Mouse (Mus musculus): Measurements from ENCODE around the gene Xkr7. TPM values are rescaled to one million over a fixed set of nuclear protein-coding genes. Genes with fewer than 3 reads are reported as not detected.

The Xkr7 gene
- total RNA-seq, 2 experiments from 2014 or later: not detected

DNA sequence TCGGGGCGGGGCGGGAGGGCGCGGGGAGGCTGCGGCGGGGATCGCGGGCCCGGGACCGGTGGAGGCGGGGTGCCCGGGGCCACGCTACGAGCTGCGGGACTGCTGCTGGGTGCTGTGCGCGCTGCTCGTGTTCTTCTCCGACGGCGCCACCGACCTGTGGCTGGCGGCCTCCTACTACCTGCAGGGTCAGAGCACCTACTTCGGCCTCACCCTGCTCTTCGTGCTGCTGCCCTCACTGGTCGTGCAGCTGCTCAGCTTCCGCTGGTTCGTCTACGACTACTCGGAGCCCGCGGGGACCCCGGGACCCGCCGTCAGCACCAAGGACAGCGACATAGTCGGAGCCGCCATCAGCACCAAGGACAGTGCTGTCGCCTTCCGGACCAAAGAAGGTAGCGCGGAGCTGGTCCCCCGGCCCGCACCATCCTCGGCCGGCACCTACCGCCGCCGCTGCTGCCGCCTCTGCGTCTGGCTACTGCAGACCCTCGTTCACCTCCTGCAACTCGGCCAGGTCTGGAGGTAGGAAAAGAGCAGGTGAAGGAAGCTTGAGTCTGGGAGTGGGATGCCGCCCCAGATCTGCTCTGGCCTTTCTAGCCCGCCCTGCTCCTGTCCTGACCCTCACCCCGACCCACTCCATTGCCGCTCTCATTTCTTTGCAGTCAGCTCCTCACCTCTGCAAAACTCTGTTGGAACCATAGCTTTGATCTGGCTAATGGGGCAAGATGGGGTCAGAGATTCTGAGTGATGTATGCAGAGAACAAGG lies 611 bp downstream of the Xkr7 start:
- DNase-seq: peak; percentile 52 to 69
- intact Hi-C loops (cut with DNase I): no loop called here

DNA sequence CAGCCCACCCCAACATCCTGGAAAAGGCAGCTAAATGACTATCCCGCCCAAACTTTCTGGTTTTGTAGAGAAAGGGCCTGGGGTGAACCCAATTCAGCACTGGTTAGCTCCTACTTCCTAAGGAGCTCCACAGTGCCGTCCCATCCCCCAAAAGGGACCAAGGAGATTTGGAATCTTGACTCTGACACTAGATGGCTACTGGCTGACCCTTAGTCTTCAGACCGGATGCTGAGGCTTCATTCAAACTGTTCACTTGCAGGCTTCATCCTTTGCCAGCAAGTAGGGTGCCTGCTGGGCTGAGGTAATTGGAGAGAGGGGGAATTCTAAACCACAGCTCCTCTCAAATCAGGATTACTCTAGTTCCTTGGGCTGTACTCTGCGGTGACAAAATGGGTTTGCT lies 1.3 kb downstream of the Xkr7 start:
- DNase-seq: no peak
- intact Hi-C loops (cut with DNase I): no loop called here

- intact Hi-C loops (cut with DNase I): no loop called here
- DNase-seq: no peak
These were observed 2.0 kb downstream of the Xkr7 start for GRCm38 (mm10) chr2:153033545-153034230.

DNA sequence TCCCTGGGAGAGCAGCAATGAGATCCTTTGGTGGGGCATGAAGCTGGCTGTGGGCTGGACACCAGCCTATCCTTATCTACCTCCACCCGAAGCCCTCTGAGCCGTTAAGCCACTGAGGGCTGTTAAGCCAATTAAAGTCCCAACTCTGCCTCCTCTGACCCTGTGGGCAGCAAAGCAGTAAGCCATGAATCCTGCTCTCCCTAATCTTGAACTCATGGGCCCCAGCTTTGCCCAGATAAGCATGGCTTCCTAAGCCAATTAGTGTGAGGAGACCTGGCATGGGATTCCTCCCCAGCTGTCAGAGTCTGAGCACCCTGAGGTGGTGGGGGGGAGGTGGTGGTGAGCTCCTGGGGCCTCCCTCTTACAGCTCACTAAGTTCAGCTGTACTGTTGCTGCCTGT lies 5.0 kb downstream of the Xkr7 start:
- intact Hi-C loops (cut with DNase I): no loop called here
- DNase-seq: no peak

DNA sequence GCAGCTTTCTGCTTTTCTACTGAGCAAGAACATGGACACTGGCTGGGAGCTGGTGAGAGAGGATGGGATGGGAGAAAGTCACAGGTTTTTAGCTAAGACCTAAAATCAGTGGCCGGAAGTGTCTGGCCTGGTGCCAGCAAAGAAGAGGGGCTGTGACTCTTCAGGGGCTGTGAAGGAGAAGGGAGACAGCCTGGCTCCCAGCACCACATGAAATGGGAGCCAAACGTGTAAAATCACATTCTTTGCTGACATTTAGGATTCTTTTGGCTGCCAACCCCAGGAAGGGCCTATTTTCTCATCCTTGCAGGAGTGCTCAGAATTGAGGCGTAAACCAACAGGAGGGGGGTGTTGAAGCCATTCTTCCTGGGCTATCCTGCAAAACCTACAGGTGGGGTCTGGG lies 12.2 kb downstream of the Xkr7 start:
- no peak for DNase-seq
- intact Hi-C loops (cut with DNase I): no loop called here

DNA sequence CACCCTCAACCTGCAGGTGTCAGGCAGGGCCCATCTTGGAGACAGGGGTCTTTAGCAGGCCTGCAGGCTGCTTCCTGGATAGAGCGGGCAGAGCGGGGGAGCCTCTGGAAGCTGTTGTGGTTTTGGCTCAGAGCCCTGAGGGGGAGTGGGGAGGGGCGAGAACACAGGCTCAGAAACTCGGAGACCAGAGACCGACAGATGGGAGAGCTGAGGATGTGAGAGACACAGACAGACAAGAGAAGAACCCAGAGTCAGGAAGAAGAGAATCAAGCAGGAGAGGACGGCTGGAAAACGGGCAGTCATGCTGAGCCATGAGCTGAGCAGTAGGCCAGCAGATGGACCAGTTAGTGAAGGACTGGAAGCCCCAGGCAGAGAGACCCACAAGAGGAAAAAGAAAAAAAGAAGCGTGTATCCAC lies 14.2 kb downstream of the Xkr7 start:
- no peak for DNase-seq
- intact Hi-C loops (cut with DNase I): loop anchor here (5.0 kb wide), 1 partner anchor 96 kb away; no protein-coding TSS in a partner anchor

DNA sequence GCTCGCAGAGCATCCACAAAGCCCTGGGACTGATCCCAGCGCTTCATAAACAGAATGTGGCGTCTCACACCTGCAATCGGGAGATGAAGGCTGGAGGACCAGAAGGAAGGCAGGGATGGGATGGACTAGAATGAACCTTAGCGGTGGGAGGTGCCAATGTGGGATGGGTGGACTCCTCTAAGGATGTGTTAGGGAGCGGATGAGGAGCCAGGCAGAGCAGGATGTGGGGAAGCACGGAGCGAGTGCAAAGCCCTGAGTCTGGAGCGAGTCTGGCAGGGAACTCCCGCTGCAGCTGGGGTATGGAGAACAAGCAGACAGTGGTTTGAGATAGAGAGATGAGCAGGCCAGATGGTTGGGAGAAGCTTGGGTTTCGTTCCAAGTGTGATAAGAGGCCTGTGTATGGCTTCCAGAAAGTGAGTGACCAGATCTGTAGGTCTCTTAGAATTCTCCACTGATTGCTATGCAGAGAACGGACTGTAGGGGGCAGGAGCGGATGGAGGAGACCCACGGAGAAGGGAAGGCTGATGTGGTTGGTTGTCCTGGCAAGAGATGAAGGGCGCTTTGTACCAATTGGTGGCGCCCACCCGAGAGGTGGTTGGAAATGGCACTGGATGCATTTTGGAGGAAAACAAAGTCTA lies 16.3 kb downstream of the Xkr7 start:
- DNase-seq: no peak
- intact Hi-C loops (cut with DNase I): loop anchor here (5.0 kb wide), 1 partner anchor 94 kb away; no protein-coding TSS in a partner anchor

GRCm38 (mm10) chr2:153049288-153049996 lies 17.8 kb downstream of the Xkr7 start:
- intact Hi-C loops (cut with DNase I): loop anchor here (5.0 kb wide), 1 partner anchor 93 kb away; no protein-coding TSS in a partner anchor
- no peak for DNase-seq

DNA sequence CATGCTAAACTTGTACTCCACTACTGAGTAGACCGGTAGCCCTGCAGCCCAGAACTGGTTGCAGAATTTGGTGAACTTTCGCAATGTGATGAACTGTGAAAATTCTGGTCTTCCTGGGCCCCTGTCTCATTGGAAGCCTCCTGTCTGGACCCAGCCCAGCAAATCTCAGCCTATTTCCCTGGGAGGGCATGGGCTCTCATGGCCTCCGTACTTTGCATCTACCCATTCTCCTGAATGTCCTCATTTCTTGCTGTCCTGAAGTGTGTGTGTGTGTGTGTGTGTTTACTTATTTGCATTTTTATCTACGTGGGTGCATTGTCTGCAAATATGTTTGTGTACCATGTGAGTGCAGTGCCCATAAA lies 18.3 kb downstream of the Xkr7 start:
- intact Hi-C loops (cut with DNase I): loop anchor here (5.0 kb wide), 1 partner anchor 92 kb away; no protein-coding TSS in a partner anchor
- DNase-seq: no peak

- no peak for DNase-seq
- intact Hi-C loops (cut with DNase I): no loop called here
These were observed 19.4 kb downstream of the Xkr7 start for GRCm38 (mm10) chr2:153051095-153051494.

DNA sequence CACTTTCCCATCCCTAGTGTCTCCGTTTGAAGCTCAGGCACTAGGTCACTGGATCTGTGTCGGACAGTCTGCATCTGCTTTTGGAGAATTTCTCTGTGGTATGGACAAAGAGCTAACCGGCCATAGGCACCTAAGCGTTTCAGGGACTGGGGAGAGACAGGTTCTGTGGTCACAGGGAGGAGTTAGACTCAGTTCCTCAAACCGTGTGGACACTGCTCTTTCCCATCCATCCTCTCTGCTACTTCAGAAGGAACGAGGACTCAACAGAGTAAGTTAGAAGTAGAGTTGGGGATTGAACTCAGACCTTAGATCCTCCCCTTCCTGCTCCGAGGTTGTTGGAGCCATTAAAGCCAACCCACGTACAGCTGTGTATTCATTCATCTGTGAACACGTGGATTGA lies 19.9 kb downstream of the Xkr7 start:
- no peak for DNase-seq
- intact Hi-C loops (cut with DNase I): no loop called here

DNA sequence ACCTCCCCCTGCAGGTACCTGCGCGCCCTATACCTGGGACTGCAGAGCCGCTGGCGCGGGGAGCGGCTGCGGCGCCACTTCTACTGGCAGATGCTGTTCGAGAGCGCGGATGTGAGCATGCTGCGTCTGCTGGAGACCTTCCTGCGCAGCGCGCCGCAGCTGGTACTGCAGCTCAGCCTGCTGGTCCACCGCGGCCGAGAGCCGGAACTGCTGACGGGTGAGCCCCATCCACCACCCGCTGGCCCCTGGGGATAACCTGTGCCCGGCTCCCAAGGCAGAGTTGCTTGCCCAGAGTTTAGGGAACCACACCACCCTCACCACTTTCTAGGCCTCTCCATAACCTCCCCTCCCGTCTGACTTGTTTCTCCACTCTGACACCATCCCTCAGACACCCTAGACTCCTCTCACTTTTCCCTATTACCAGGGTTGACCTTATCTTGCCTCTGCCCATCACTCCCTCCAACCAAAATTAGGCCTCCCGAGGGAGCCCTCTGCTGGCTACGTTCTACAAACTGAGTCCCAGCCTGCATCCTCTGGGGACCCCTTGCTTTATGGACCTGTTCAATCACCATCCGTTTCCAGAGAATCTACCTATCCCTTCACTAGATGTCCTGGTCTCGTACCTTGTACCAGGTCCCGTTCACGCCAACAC lies 21.2 kb downstream of the Xkr7 start:
- DNase-seq: no peak
- intact Hi-C loops (cut with DNase I): no loop called here

DNA sequence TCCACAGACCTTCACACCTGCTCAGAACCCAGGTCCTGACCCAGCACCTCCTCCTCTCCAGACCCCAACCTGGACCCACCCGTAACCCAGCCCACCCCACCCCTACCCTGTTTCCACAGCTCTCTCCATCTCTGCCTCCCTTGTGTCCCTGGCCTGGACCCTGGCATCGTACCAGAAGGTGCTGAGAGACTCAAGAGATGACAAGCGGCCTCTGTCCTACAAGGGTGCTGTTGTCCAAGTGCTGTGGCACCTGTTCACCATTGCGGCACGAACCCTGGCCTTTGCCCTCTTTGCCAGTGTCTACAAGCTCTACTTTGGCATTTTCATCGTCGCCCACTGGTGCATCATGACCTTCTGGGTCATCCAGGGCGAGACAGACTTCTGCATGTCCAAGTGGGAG lies 22.2 kb downstream of the Xkr7 start:
- intact Hi-C loops (cut with DNase I): no loop called here
- no peak for DNase-seq

DNA sequence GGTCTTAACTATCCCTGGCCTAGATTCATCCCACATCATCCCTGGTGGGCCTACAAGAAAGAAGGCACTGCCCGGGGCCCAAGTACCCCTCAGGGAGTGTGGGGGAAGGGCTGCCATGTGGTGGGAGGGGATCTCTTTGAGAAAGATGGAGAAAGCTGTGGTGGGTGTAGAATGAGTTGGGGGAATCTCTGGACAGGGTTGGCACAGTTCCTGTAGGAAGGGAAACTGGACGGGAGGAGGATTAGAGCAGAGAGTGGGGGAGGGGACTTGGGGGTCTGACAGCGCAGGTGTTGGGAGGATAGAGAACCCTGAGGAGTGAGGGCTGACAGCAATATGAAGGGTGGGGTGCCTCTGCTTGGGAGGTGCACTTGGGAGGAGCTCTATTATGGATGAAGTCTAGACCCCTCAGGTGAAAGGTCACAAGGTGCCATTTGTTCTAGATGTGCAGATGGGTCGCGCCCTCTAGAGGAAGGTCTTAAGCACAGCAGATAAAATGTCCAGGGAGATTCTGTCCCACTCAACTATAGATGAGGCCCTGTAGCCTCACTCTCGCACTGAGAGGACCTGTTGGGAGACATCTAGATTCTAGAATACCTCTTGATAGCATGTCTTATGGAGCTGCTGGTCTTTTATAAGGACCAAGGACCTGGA lies 23.7 kb downstream of the Xkr7 start:
- intact Hi-C loops (cut with DNase I): no loop called here

DNA sequence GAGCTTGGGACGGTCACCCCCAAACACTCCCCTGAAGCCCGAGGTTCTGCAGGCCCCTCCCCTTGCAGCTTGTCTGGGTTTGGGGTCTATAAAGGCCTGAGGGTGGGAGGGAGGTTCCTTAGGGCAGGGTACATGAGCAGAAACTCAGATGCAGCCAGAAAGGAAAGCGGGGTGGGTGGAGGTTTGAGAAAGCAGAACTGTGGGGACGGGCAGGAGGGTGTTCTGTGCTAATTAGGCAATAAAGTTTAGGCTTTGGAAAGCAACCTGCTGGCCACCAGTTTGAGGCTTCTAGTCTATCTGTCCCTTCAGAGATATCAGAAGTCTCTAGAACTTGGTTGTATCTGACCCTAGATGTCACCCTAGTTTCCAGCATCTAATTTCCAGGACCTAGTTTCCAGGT lies 26.7 kb downstream of the Xkr7 start:
- DNase-seq: no peak
- intact Hi-C loops (cut with DNase I): no loop called here

More for the DNA sequence above, 23.7 kb downstream of the Xkr7 start:
- DNase-seq: no peak

DNA sequence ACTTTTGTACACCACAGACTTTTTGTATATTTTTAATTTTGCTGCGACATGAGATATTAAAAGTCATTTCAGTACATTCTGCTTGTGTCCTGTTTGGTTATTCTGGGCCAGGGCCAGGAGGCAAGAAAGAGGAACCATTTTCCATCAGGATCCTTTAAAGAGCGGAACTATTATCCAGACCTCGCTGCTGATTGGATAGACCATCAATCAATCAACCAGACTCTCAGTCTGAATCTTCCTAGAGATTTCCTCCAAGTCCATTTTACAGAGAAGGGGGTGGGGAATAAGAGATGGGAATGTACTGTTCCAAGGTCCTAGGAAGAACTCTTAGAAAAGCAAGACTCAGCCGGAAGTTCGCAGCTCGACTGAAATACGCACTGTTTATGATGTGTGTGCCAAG lies 28.6 kb downstream of the Xkr7 start:
- intact Hi-C loops (cut with DNase I): no loop called here
- no peak for DNase-seq

DNA sequence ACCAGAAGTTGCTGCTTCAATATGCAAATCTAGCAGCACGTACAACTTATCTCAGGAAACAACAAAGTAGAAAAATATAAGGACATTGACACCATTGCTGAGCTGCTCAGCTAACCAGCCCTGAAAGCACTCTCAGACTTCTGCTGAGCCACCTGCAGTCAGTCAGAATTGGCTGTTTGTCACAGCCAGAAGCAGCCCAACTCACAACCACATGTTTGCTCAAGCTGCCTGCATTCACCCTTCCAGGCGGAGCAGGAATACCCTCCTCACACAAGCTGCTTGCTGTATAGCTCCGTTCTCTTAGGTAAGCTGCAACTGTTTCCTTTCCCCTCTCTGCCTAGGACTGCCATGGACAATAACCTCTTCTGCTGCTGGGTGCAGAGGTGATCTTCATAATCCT lies 31.7 kb downstream of the Xkr7 start:
- no peak for DNase-seq
- intact Hi-C loops (cut with DNase I): no loop called here

DNA sequence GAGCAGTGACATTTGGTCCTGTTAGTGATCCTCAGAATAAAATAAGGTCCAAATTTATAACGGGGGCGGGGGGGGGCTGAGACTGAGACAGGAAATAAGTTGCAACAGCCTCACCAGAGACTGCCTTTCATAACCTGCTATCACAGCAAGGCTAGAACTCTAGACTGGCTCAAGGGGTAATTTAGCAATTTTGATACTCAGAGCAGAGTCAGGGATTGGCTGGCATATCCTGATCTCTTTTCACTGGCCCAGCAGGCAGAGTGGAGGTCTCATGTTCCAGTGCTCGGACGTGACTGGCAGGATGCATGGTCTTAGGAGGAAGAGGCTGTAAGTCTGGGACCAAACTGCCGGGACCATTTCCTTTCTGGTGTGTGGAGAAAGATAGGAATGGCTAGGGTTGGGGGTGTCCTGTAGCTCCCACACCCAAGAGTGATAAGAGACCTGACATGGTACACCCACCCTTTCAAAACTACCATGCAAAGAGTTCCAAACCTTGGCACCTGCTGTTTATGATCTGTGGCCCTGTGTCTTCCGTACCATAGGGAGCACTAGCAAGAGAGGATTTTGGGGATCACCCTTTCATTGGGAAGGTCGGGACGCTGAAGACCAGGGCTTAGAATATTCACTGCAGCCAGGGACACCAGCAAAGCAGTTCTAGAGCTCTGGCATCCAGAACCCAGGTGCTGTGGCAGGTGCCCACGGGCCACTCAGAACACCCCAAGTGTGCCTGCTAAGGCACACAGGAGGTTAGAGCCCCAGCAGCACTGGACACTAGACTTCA lies 32.7 kb downstream of the Xkr7 start:
- intact Hi-C loops (cut with DNase I): no loop called here
- no peak for DNase-seq

Data from gastrocnemius, postnatal 36 days (tissue).